Mouse (Mus musculus) adrenal gland, adult 2 months (tissue): Measurements from ENCODE around the gene 4930572O03Rik. TPM values are rescaled to one million over a fixed set of nuclear protein-coding genes. Genes with fewer than 3 reads are reported as not detected.
"Not testable (repeated sequence)": the region's sequence is repeated elsewhere in the genome, so short reads cannot be mapped to it uniquely, and the experiment has no call there.

ENCODE experiments used
- DNase-seq: peaks from one replicate; pipeline ENCODE4 v3.0.0; 2021
- polyA plus RNA-seq: library from polyadenylated mRNA; depleted of rRNA; stranded (reverse); fragments of >200 nt; gene quantifications from 2 replicates; pipeline ENCODE4 v1.2.3, GENCODE M21; 2012; rRNA removed
- total RNA-seq, 2 experiments: library from RNA; stranded (reverse); gene quantifications; 2 replicates each; pipeline ENCODE4 v1.2.3; 2021

The 4930572O03Rik gene
- total and polyA plus RNA-seq, 3 experiments: not detected

- DNase-seq: not testable (repeated sequence)
These were observed 38.1 kb downstream of the 4930572O03Rik start, which contains the start of gene Speer4d for GRCm38 (mm10) chr5:15618764-15619163. Gene Speer4d, plus strand, starts transcription at chr5:15619064.

GRCm38 (mm10) chr5:15616195-15616594, 40.7 kb downstream of the 4930572O03Rik start:
- DNase-seq: not testable (repeated sequence)

- not testable (repeated sequence) for DNase-seq
These were observed 46.2 kb downstream of the 4930572O03Rik start for GRCm38 (mm10) chr5:15610695-15611094.

GRCm38 (mm10) chr5:15606677-15607076, 50.2 kb downstream of the 4930572O03Rik start:
- not testable (repeated sequence) for DNase-seq

GRCm38 (mm10) chr5:15603585-15603984, 53.3 kb downstream of the 4930572O03Rik start:
- DNase-seq: not testable (repeated sequence)

GRCm38 (mm10) chr5:15603008-15603407, 53.9 kb downstream of the 4930572O03Rik start:
- DNase-seq: not testable (repeated sequence)

- not testable (repeated sequence) for DNase-seq
These were observed 54.4 kb downstream of the 4930572O03Rik start for GRCm38 (mm10) chr5:15602424-15602947.

Other genes with a start within 250 kb of the 4930572O03Rik start
- gene Gm21149, start 180.5 kb downstream of the 4930572O03Rik start, total RNA-seq: not detected
- not detected in 2 replicates for gene Gm21149, start 180.5 kb downstream of the 4930572O03Rik start, polyA plus RNA-seq
- not detected for gene Gm21190, start 127.8 kb downstream of the 4930572O03Rik start, total RNA-seq
- gene Gm21190, start 127.8 kb downstream of the 4930572O03Rik start, polyA plus RNA-seq: not detected in 2 replicates
- not detected for gene Gm21083, start 79.7 kb downstream of the 4930572O03Rik start, total RNA-seq
- gene Gm21083, start 79.7 kb downstream of the 4930572O03Rik start, polyA plus RNA-seq: not detected in 2 replicates
- gene Speer4d, start 38.0 kb downstream of the 4930572O03Rik start, total RNA-seq: not detected
- not detected in 2 replicates for gene Speer4d, start 38.0 kb downstream of the 4930572O03Rik start, polyA plus RNA-seq
- not detected for gene Speer4c, start 57.2 kb upstream of the 4930572O03Rik start, total RNA-seq
- gene Speer4c, start 57.2 kb upstream of the 4930572O03Rik start, polyA plus RNA-seq: not detected in 2 replicates